Mouse (Mus musculus) liver, postnatal 0 days (tissue): Measurements from ENCODE around the gene Stx7. TPM values are rescaled to one million over a fixed set of nuclear protein-coding genes. Genes with fewer than 3 reads are reported as not detected.

Experiments
- ATAC-seq: fragments of 200-750 bp; cut with Nextera tagmentation; 2 replicates; pipeline ENCODE4 v1.8.0; 2017; ENCODE audit warnings: mild to moderate bottlenecking, moderate library complexity
- DNase-seq: peaks from one replicate; pipeline ENCODE4 v3.0.0-alpha.2; 2016
- H3K27ac ChIP-seq: fragments of 300-500 bp; sonication (generic); 2 replicates; pipeline ENCODE4 v1.5.1; 2014; ENCODE audit warnings: antibody characterized with exemption, moderate library complexity, mild to moderate bottlenecking, low read depth
- H3K27me3 ChIP-seq: fragments of 300-500 bp; sonication (generic); 2 replicates; pipeline ENCODE4 v1.6.1; 2014; ENCODE audit warnings: low read length, control low read depth, mixed read lengths; ENCODE audit not compliant: insufficient read depth
- H3K36me3 ChIP-seq: fragments of 300-500 bp; sonication (generic); replicated peaks from 2 replicates; pipeline ENCODE4 v1.6.1; 2014; ENCODE audit warnings: mild to moderate bottlenecking, control low read depth, low read length, moderate library complexity, mixed read lengths; ENCODE audit not compliant: insufficient read depth
- H3K4me1 ChIP-seq: fragments of 300-500 bp; sonication (generic); 2 replicates; pipeline ENCODE4 v1.6.1; 2014; ENCODE audit warnings: antibody characterized with exemption, mild to moderate bottlenecking, control low read depth; ENCODE audit not compliant: insufficient read depth
- H3K4me2 ChIP-seq: fragments of 300-500 bp; sonication (generic); 2 replicates; pipeline ENCODE4 v1.6.1; 2014; ENCODE audit warnings: low read depth, mild to moderate bottlenecking, low read length, moderate library complexity, mixed read lengths
- H3K4me3 ChIP-seq: fragments of 300-500 bp; sonication (generic); 2 replicates; pipeline ENCODE4 v1.5.1; 2014; ENCODE audit warnings: low read depth, low read length
- H3K9ac ChIP-seq: fragments of 300-500 bp; sonication (generic); replicated peaks from 2 replicates; pipeline ENCODE4 v1.6.1; 2014; ENCODE audit warnings: mild to moderate bottlenecking, moderate library complexity
- H3K9me3 ChIP-seq: fragments of 300-500 bp; sonication (generic); 2 replicates; pipeline ENCODE4 v1.6.1; 2016; ENCODE audit warnings: mild to moderate bottlenecking, control low read depth, low read length, mixed read lengths
- CTCF ChIP-seq: sonication (generic); IDR thresholded peaks from 2 replicates; pipeline ENCODE4 v1.5.1; 2016; ENCODE audit warnings: antibody characterized with exemption, low read depth
- EP300 ChIP-seq: IDR thresholded peaks from 2 replicates; pipeline ENCODE4 v1.6.1; 2016; ENCODE audit warnings: antibody characterized with exemption, low read depth, mild to moderate bottlenecking
- WGBS: fragments of 180-500 bp; shearing (Covaris S2); extraction: QIAGEN DNeasy Blood & Tissue Kit; methylation state at CpG from one replicate; pipeline ENCODE4 v1.1.7; 2014; ENCODE audit not compliant: insufficient replicate concordance; 5-methylcytosine and 5-hydroxymethylcytosine counted together
- polyA plus RNA-seq: library from polyadenylated mRNA; unstranded; fragments of >200 nt; fragmentation: Nextera tagmentation; extraction: Ambion mirVana; gene quantifications from 2 replicates; pipeline ENCODE4 v1.2.1, GENCODE M21; 2015

Stx7 gene
- polyA plus RNA-seq, 1 experiment from 2014 or later, result 35.7 TPM

DNA sequence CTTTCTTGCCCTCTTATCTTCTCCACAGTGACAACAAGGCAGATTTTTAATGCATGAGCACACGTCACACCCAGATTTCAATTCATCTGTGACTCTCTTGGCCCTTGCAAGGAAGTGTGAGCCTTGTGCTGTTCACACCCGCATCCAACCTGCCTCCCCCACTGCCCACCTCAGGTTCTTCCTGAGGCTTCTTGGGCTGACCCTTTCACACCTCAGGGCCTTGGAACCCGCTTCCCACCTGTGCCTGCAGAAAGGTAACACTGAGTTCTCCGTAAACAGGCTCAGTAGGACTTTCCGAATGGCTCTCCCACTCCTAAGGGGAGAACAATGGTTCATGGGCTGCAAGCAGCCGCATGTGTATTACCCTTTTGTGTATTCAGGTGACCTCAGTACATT is 15.8 kb downstream of the Stx7 start:
- Histone ChIP-seq H3K36me3 (no peaks in the 10 kb centered on the region; the same call in 1 of the 2 replicates), H3K27me3 (no peaks in the 10 kb centered on the region), H3K4me3 (no peak overlapping the region), H3K9ac (peak overlapping the region; percentile 26; the same call in 1 of the 2 replicates), H3K9me3 (no peaks in the 10 kb centered on the region), H3K4me1 (peaks cover 39% of the 10 kb centered on the region), H3K4me2 (no peak overlapping the region), H3K27ac (peak overlapping the region; percentile 66)
- DNase-seq (no peak), ATAC-seq (peak; percentile 20)
- TF ChIP-seq EP300 (no peak), CTCF (no peak)
- 78% methylated on average over 6 of the region's 6 CpGs for whole genome bisulfite sequencing

DNA sequence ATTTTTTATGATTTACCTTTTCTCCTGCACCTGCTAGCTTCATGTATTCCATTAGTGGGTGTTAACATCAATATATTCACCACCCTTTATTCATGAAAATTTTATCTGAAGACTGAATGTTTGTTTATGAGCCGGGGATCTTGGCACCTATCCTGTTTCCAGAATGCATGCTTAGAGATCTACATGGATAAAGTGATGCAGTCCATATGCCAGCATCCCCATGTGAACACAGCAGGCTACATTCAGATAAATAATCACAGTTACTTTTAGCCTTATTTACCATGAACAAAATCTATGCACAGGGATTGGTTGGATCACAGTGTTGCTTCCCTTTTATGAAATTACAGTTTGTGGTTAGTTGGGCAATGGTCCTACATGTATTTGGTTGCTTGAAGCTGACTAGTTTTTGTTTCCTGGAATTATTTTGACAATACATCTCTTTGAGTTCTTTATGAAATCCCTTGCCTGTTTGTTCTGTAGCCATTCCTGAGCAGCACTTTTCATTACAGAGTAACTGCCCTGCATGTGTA is 16.5 kb downstream of the Stx7 start:
- ATAC-seq (no peak), DNase-seq (no peak)
- Histone ChIP-seq H3K27ac (no peak overlapping the region), H3K9me3 (no peaks in the 10 kb centered on the region), H3K4me2 (no peak overlapping the region), H3K4me3 (no peak overlapping the region), H3K36me3 (no peaks in the 10 kb centered on the region; the same call in 1 of the 2 replicates), H3K4me1 (peaks cover 36% of the 10 kb centered on the region), H3K9ac (no peak overlapping the region), H3K27me3 (no peaks in the 10 kb centered on the region)
- WGBS, result 58% methylated on average over 1 of the region's 1 CpGs
- no peak for TF ChIP-seq EP300

DNA sequence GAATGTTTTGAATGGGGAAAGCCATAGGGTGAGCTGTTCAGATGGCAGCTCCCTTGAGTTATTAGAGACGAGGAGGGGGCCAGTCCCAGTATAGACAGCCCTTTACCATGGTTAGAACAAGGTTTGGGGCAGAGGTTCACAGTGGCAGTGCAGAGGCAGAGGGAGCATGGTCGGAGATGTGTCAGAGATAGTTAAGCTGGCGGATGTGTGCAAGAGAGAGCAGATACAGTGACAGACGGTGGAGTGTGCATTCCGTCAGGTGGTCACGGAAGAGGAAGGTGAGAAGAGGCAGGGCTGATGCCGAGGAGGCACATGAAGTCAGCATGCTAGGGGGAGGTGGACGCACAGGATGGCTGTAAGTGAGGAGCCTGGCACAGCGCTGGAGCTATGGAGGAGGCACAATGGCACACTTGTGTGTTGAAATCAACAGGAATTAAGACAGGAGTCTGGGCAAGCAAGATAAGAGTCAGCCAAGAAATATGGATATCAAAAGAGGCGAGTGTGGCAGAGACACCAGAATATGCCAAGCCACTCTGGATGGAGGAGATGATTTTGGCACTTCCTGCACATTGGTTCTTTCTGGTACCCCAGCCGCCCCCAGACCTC is 19.0 kb downstream of the Stx7 start:
- Histone ChIP-seq H3K4me1 (peaks cover 36% of the 10 kb centered on the region), H3K27me3 (no peaks in the 10 kb centered on the region), H3K9me3 (no peaks in the 10 kb centered on the region), H3K27ac (0 out of 2 replicates have a peak overlapping the region, but pooled peaks have one; percentile 12), H3K4me2 (peak overlapping the region; percentile 30), H3K9ac (no peak overlapping the region; the same call in 1 of the 2 replicates), H3K36me3 (peaks cover 2% of the 10 kb centered on the region; the same call in 1 of the 2 replicates), H3K4me3 (no peak overlapping the region)
- ATAC-seq (peak; percentile 67), DNase-seq (peak; percentile 17)
- TF ChIP-seq CTCF (no peak), EP300 (peak; percentile 72)
- WGBS, result 57% methylated on average over 11 of the region's 11 CpGs

DNA sequence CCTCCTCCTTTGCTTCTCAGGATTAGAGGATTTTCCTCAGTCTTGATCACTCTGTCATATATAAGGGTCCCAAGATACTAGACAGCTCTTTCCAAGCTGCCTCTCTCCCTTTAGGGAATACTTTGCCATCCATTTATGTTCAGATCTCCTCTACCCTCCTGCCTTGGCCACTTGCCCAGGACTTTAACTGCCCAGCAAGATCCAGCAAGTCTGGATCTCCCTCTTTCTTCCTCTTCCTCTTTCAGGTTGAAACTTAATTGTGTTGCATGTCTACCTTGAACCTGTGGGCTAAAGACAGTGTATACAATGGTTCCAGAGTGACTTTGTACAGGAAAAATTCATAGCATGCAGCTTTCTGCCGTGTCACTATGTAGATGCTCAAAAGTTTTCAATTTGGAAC is 19.8 kb downstream of the Stx7 start:
- no peak for ATAC-seq

DNA sequence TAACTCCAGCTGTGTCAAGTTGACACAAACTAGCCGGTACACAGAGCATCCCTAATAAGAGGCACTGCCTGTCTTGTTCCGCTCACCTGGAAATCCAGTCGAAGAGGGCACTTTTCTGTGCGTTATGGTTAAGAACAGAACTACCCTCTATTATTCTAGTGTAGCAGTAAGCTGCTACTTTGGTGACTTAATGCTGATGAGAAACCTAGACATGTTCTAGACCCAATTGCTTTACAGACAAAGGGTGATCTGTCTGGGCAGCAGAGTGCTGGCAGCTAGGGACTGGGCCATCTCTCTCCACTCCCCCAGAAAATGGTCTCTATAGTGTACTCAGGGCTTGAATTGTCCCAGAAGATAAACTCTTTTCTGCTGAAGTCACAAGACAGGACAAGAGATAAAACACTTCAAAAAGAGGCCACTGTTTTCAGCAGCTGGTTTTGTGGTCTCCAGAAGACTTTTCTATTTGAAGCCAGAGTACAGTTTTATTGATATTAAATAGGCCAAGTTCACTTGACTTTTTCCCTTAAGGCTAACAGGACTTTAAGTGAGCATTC is 22.9 kb downstream of the Stx7 start:
- DNase-seq (no peak), ATAC-seq (no peak)
- Histone ChIP-seq H3K36me3 (0 out of 2 replicates have a peak, but pooled peaks cover 2% of the 10 kb centered on the region), H3K9ac (no peak overlapping the region), H3K27me3 (no peaks in the 10 kb centered on the region), H3K4me1 (peaks cover 16% of the 10 kb centered on the region), H3K9me3 (no peaks in the 10 kb centered on the region), H3K4me2 (no peak overlapping the region), H3K4me3 (no peak overlapping the region), H3K27ac (no peak overlapping the region)
- WGBS, result 77% methylated on average over 4 of the region's 4 CpGs
- no peak for TF ChIP-seq CTCF
- no peak for TF ChIP-seq EP300

More for the DNA sequence above, 19.8 kb downstream of the Stx7 start:
- TF ChIP-seq CTCF (no peak), EP300 (no peak)
- H3K4me1 ChIP-seq, result peaks cover 36% of the 10 kb centered on the region
- peaks cover 2% of the 10 kb centered on the region; the same call in 1 of the 2 replicates for H3K36me3 ChIP-seq
- WGBS, result 74% methylated on average over 1 of the region's 1 CpGs
- H3K4me2 ChIP-seq, result no peak overlapping the region
- no peak for DNase-seq
- no peaks in the 10 kb centered on the region for H3K27me3 ChIP-seq
- H3K9ac ChIP-seq, result no peak overlapping the region
- H3K9me3 ChIP-seq, result no peaks in the 10 kb centered on the region
- no peak overlapping the region for H3K27ac ChIP-seq
- no peak overlapping the region for H3K4me3 ChIP-seq

DNA sequence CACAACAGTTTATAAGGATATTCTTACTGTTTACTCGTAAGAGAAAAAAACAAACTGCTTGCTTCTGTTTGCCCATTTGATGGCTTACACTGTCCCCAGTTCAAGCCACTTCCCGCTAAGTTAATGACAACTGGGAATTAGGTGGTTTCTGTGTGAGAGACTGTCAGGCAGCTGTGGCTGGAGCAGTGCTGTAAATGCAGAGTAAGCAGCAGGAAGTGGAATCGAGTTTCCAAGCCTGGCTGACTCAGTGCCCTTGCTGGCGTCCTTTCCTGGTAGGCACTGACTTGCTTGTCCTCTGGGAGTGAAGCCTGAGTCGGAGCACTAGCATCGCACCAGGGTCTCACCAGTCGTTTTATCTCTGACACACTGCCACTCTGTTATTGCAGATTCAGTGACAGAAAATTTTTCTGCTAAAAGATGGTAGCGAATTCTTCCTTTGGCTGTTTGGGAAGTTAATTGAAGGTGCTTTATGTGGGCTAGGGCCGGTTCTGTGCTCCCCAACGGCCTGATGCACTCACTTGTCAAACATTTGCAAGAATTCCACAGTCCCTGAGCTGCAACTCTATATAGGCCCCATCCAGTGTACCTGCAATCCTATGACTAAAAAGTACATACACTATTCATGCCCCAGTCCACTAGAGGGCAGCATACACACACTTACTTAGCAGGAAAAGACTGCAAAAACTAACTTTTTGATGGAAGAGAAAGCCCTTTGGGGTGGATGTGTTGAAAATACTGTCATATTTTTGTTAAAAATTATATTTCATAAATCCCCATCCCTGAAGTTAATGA is 24.3 kb downstream of the Stx7 start:
- DNase-seq, result peak; percentile 42
- H3K4me2 ChIP-seq, result no peak overlapping the region
- H3K36me3 ChIP-seq, result peaks cover 4% of the 10 kb centered on the region; the same call in 1 of the 2 replicates
- WGBS, result 40% methylated on average over 10 of the region's 10 CpGs
- H3K27ac ChIP-seq, result no peak overlapping the region
- TF ChIP-seq CTCF (peak; percentile 87), EP300 (no peak)
- H3K4me3 ChIP-seq, result no peak overlapping the region
- H3K9ac ChIP-seq, result no peak overlapping the region
- H3K27me3 ChIP-seq, result no peaks in the 10 kb centered on the region
- no peaks in the 10 kb centered on the region for H3K9me3 ChIP-seq
- peak; percentile 55; the same call in 1 of the 2 replicates for ATAC-seq
- H3K4me1 ChIP-seq, result peaks cover 8% of the 10 kb centered on the region
